Mouse (Mus musculus): ENCODE data around the gene Umps.

The Umps gene

DNA sequence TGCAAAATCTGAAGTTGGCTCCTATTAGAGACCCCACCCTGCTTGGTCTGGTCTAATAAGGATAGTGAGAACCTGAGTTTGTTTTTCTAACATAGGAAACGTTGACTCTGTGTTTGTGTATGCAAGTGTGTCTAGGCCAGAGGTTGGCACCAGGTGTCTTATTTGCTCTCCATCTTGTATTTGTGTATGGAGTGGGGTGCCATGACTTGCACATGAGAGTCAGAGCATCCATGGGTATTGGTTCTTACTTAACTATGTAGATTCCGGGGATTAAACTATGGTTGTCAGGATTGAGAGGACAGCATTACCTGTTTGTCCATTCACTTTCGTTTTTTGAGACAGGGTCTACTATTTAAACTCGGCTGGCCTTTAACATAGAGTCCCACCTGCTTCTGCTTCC lies 13.8 kb downstream of the Umps start:
- no peak for DNase-seq

DNA sequence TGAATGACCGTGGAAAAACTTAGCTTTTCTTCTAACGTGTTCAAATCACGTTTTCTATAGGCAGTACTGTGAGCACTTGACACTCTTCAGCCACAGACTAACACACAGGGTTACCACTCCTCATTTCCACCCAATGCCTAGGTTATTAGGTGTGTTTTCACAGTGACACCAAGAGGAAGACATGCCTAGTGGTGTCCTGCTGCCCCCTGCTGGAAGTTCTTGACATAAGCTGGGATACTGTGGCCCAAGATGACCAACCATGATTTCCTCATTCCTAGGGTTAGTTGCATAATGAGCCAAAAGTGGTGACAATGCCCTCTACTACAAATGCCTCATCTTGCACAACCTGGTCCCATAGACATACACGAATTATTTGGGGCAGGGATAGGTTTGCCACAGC lies 16.0 kb downstream of the Umps start:
- peak; percentile 96 for DNase-seq

DNA sequence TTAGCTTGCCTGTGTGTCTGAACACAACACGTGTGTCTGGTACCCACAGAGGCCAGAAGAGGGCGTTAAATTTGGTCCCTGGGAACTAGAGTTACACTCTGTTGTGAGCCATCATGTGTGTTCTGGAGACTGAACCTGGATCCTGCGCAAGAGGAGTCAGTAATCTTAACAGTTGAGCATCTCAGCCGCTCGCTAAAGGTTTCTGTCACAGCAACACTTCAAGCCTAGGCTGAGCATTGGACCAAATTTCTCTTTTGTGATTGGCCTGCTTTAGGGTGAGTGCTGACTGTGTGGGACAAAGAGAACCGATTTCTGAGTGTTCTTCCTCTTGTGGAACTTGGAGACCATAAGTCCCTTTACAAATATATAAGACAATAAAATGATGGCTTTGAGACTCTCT lies 16.5 kb downstream of the Umps start:
- no peak for DNase-seq

DNA sequence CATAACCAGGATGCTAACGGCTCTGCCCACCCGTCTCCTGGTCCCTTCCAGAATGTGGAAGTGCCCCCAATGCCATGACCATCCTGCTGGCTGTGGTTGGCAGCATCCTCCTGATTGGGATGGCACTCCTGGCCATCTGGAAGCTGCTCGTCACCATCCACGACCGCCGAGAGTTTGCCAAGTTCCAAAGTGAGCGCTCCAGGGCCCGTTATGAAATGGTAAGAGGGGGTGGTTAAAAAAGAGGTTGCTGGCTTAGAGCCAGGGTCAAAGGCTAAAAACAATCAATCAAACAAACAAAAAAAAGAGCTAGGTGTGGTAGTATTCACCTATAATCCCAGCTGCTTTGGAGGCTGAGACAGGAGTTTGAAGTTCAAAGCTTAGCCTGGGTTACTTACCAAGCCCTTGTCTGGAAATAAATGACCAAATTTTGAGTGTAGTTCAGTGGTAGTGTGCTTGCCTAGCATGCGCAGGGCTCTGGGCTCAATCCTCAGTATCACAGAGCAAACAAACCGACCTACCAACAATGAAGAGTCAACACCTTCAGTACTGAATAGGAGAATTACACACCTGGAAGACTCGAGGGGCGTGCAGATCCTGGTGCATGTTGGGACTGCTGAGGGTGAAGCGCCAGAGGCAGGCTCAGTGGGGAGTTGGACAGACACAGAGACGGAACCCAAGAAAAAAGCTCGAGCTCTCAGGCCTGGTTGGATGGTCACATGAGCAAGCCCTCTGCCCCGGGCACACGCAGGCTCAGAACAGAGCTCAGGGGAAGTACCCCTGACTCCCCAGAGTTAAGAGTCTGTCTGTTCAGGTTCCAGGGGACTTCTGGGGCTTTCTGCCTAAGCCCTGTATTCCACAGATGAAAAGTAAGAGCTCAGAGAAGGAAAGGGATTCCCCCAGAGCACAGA lies 18.9 kb downstream of the Umps start:
- no peak for DNase-seq

DNA sequence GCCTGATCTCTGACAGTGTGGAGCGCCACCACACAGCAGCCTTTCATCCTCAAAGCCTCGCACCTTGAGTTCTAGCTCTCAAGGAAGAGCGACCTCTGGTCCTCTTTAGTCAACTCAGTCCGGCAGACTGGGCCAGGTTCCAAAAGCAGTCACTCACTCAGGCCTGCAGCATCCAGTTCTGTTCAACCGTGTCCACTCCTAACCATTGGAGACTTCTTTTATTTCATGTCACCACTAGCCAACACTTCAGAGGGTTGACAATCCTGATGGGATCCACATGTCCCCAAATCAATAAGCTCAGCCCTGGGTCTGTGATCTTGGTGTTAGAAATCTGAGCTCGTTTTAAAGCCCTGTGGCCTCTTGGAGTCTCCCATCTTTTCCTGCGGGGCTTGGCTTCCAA lies 20.8 kb downstream of the Umps start:
- no peak for DNase-seq

DNA sequence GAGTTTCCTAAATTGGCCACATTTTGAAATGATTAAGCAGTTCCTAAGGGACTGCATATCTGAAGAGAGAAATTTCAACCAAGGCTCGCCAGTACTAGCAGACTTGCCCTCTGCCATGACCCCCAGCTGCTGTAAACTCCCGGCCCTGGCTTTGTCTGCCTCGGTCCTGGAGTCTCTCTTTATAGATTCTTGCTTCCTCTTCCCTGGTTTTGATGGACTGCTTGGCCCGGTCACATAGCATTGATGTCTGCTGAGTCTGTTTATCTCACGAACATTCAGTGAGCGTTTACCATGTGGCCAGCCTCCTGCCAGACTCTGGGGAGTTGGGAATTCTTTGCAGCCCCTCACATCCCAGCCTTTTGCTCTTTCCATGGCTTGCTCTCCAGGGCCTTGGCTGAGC lies 22.1 kb downstream of the Umps start:
- DNase-seq = no peak

DNA sequence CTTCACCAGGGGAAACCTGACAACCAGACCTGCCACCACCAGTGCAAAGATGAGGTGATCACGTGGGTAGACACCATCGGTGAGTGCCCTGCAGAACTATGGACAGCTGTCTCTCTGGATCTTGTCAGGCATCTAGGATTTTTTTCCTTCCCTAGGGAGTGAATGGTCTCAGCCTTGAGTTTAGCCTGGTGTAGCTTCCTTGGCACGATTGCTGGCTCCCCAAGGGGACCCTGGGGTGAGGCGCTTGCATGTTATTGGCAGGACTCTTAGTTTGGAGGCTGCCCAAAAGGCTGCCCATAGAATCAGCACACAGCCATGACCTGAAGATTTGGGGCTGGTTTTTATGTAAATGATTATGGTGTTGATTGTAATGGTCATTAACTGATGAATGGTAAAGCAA lies 22.7 kb downstream of the Umps start:
- no peak for DNase-seq

DNA sequence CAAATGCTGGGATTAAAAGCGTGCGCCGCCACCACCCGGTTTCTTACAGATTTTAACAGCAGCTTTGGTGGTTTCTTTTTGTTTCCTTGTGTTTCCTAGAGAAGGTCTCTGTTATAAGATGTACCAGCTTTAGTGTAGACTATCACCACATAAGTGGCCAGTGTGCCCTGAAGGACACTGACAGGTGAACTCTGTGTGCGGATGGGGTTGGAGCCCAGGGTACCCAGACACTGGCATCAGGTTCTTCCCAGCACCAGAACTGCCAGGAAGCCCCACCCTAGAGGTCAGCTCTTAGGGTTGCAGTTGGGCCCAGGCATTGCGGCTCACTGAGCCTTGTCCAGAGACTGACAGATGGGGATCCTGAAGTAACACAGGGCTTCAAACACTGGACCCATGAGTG lies 23.4 kb downstream of the Umps start:
- no peak for DNase-seq

DNA sequence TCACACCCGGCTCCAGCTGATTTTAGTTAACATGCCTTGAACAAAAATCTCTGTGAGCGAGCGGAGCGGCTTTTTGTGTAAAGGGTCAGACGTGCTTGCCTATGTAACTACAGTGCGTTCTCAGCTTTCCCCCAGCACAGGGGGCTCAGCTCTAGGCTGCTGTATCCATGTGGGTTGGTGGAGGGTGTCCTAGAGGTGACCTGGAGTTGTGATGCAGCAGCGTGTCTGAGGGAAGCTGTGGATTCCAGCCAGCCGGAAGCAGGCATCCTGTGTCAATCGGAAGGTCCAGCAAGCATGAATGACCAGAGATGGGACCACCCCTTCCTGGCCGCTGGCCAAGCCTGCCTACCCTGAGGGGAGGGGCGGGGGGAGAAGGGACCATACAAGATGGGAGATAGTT lies 24.5 kb downstream of the Umps start:
- DNase-seq = peak; percentile 73

DNA sequence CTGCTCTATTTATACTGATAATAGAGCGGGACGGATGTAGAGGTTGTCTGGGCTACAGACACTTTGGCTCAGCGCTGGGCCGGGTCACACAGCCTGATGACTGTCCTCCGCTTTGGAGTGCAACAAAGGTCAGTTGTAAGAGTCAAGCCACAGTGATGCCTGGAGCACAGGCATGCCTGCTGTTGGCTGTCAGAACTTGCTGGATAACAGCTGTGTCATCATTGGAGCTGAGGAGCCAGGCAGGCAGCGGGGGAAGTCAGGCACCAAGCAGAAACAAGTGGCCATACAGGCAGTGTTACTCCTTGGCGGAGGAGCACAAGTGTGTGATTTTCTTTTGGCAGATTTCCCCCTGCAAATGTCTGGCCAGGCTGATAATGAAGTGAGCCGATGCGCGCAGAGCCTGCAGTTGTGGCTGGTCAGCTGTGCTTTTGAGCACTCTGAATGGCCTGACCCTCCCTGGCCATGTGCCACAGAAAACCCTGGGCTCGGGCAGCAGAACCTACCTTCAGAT lies 25.5 kb downstream of the Umps start:
- peak; percentile 53 for DNase-seq

DNA sequence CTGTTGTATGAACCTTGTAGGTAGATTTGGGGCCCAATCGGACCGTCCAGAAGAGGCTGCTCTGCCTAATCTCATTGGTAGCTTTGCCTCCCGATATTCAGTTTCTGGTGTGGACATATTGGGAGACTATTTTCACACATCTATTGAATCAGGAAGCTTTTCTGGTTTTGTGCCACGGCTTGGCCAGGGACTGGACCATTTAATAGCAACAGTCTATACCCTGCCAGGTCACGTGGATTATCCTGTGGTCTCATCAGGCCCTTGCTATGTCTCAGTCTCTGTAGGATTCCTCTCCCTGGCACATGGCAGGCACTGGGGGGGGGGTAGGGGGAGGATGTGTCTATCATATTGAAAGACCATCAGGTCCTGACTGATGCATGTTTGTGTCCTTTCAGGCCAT lies 26.7 kb downstream of the Umps start:
- DNase-seq = no peak

DNA sequence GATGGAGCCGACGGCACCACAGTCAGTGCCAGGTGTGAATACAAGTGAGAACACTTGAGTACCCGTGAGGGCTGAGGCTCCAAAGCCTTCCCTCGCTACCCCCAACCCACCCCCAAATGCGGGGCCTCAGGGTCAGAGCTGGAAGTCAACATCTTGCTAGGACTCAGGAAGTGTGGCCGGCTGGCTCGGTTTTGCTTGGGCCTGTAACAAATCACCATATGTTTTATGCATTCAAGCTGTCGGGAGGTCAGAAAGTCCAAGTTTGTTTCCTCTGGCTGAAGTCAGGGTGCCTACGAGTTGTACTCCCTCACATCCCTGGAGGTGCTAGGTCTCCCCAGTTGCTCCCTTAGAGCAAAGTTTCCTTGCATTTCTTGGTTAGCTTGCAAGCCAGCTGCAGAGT lies 27.2 kb downstream of the Umps start:
- no peak for DNase-seq

DNA sequence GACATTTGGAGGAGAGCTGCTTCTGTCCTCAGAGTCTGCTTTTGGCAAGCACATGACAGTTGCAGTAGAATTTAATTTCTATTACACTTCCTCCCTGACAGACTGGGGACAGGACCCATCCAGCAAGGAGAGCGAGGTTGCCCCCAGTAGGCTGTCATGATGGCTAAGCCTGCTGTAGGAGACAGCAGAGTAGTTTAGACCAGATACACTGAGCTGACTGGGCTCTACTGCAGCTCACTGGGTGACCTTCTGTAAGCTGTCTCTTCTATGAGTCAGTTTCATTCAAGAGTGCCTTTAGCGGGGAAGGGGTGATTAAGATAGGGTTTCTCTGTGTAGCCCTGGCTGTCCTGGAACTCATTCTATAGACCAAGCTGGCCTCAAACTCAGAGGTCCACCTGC lies 27.7 kb downstream of the Umps start:
- DNase-seq = no peak

DNA sequence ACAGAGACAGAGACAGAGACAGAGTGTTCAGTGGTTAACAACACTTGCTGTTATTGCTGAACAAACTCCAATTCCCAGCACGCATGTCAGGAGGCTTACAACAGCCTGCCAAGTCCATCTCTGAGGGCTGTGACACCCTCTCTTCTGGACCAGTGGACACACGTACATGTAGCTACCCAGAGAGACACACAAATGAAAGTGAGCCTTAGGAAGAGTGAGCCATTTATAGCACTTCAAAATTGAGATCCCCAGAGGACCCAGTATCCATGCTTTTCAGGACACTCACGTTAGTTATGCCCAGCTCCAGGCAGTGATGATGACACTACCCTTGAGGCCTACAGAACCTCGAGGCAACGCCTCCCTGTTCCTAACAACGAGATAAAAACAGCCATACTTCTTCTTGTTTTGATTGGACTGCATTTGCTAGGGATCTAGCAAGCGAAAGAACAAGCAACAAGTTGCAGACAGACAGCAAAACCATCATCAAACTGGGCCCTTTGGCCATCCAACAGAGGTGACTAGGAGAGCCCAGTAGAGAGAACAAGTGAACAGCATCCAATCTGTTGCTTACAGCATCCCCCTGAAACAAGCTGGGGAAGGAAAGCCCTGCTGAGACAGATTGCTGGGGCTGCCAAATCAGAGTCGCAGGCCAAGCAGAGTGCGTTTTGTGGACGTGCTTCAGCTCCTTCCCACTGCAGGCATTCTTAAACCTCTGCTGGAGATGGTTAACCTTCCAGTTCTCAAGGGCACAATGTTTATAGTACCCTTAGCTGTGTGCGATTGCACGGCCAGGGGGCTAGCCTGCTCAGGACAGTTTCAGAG lies 28.3 kb downstream of the Umps start:
- DNase-seq = no peak

DNA sequence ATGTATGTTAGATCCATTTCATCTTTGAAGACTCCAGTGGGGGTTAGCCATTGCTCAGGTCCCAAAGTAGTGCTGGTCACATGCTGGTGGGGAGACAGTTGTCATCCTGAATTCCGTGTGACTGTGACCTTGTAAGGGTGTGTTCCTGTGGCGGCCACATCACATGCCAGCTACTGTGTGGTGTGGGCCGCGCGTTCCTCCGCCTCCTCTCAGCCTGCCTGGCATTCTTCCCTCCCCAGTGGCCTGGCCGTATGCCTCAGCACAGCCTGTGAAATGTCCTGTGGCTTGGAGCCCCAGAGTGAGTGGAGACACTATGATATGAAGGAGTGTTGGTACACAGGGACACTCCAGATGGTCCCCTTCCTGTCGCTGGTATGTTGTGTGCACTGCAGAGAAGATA lies 29.3 kb downstream of the Umps start:
- peak; percentile 80 for DNase-seq

DNA sequence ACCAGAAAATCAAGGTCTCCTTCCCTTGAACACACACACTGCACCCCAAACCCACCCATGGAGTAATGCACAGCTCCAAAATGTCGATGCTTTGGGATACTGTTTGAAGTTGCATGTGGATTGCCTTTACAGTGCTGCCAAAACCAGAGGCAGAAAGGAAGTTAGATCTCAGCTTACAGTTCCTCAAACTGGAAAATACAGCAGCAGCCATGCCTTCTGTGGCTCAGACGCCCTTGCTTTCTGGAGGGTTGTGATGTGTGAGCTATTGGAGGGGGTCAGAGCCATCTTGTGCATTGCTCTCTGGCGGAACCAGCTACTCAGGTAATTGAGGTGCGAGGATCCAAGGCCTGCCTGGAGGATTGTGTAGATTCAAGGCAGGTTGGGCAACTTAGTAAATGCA lies 30.0 kb downstream of the Umps start:
- no peak for DNase-seq

DNA sequence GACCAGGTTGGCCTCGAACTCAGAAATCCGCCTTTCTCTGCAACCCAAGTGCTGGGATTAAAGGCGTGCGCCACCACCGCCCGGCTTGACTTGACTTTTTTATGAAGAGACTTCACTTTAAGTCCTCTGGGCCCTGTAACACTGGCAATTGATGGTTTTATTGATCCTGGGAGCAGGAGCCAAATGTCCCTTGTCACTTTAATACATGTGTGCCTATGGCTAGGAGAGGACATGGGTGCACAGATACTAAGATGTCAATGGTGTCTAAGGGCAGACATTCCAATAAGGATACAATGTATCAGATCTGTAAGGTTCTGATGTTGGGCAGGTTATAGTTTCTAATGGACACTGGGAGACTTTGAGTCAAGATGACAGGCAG lies 31.4 kb downstream of the Umps start:
- DNase-seq = no peak

DNA sequence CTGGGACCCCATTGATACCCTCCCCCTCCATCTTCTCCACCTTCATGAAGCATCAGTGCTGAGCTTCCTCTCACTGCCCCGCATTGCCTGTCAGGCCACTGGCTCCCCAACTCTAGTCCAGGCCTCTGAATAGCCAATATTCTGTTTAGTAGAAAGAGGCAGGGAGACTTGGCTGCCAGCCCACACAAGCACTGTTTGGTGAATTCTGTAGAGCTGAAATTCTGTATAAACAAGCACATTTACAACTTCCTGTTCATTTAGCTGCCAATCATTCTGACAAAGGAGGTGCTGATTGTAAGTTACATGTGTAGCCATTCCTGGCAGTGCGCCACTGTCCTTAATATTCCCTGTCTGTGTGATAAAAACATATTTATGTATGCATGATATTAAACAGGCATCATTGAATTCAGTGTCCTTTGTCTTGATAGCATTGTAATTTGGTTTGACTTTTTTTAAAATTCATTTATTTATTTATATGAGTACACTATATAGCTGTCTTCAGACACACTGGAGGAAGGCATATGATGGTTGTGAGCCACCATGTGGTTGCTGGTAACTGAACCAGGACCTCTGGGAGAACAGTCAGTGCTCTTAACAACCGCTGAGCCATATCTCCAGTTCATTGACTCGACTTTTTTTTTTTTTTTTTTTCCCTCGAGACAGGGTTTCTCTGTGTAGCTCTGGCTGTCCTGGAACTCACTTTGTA lies 32.0 kb downstream of the Umps start:
- DNase-seq = peak; percentile 59

DNA sequence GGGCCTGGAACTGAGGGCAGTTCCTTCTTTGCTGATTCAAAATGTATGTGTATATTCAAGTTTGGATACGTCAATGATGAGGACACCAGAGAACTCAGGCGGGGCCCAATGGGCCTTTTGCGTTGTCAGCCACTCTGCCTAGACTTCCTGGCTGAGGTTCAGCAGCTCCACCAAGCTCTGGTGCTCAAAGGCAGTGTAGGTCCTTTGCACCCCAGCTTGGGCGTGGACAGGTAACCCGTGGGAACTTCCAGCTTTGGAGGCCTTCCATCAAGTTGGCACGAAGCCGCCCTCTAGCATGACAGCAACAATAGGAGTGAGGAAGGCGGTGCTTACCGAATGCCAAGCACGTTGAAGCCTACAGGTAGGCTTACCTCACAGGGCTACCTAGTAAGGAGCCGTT lies 33.4 kb downstream of the Umps start:
- peak; percentile 40 for DNase-seq

DNA sequence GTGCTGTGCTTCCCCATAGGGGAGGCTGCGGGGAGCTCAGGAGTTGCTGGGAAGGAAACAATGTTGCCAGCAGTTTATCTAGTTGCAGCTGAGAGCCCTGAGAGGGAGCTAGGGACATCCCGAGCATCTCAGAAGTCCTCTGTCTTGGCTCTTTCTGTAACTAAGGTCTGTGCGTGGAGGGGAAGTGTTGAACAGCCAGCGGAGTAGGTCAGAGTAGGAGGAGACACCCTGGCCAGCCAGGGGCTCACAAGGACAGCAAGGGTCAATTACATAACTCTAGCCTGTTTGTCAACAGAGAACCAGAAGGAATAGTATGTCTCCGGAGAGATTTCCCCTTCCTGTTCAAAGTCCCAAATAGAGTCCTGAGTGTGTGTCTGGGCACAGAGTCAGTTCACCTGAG lies 34.7 kb downstream of the Umps start:
- peak; percentile 55 for DNase-seq

DNA sequence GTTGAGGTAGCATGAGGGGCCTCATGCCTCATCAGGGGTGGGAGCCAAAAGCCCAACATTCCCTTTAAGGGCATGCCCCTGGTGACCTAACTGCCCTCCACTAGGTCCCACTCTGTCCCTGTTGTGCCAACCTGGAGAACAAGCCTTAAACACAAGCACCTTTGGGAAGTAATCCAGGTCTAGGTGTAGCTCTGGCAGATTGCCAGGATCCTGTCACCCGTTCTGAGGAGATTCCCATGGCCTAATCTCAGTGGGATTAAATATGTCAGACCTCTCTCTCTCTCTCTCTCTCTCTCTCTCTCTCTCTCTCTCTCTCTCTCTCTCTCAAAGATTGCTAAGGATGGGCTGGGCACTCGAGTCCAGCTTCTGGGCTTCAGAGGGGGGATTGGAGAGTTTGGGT lies 35.2 kb downstream of the Umps start:
- peak; percentile 49 for DNase-seq

DNA sequence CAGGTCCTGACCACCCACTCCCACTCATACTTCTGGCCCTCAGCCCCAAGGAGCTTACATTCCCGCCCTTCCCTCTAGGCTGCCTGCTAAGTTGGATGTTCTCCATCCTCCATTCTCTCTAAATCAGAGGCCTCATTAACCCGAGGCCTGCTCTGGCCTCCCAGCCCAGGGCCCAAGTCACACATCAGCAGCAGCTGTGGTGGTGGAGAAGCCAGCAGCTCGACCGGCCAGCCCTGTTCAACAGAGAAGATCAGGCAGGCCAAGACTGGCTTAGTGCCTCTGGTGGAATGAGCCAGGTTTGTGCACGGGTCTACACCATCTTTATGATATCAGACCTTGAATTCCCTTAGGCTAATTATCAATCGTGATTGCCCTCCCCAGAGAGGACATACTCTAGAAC lies 36.1 kb downstream of the Umps start:
- no peak for DNase-seq

DNA sequence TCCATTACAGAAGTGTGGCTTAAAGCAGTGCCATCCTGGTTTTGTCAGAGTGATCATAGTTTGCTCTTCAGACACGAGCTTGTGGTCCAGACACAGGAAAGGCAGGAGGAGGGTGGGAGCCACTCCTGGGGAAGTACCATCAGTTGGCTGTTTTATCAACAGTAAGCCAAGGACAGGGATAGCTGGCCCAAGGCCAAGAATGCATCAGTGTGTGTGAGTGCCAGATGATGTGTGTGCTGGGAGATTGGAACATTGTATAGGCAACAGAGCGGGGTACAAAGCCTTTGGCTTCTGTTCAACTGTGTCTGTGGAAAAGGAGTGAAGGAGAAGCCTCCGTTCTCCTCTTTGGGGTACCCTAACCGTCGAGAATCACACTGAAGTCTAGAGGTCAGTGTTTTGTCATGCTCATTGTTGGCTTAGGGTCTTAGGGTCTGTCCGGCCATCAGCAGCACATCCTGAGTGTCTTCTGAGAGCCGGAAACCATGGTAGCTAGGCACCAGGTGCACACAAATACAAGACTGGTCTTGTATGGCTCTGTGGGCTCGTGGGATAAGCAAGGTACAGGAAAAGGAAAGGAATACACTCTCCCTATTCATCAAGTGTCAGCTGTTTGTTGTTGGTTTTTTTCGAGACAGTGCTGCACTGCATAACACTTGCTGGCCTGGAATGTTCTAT lies 37.9 kb downstream of the Umps start:
- peak; percentile 66 for DNase-seq

Data from lung, postnatal 36 days (tissue).